Mouse (Mus musculus) left cerebral cortex, postnatal 36 days (tissue): ENCODE results near the gene Rxylt1. TPM values are rescaled to one million over a fixed set of nuclear protein-coding genes. Genes with fewer than 3 reads are reported as not detected.
A peak's percentile ranks its signal among the peaks of the same experiment; 100 is the strongest.

Source experiments
- DNase-seq, 2 experiments: peaks; one replicate each; pipeline ENCODE4 v3.0.0; 2021 to 2022; ENCODE audit warnings: low spot score in 2 of 2, mixed read lengths in 1 of 2
- intact Hi-C: fragments of 180-260 bp; cut with DNase I; formaldehyde crosslinking; loops from one replicate; pipeline ENCODE4 v1.15.1; 2025
- total RNA-seq, 2 experiments: library from RNA; stranded (reverse); gene quantifications; 2 replicates each; pipeline ENCODE4 v1.2.3; 2021

Rxylt1 gene
- 10 to 100 TPM; 40.9 to 46.5 TPM for total RNA-seq

- intact Hi-C loops: loop anchor here (10.0 kb wide), 1 partner anchor 578 kb away; the partner anchor contains the start of gene Ppm1h
- DNase-seq: peak; percentile 90 to 92
Measured at GRCm38 (mm10) chr10:122096980-122097844, at the start of gene Rxylt1. Gene Rxylt1, minus strand, starts transcription at chr10:122097371.

- intact Hi-C loops: no loop called here
Measured at GRCm38 (mm10) chr10:122121290-122121970, 24.3 kb upstream of the Rxylt1 start.

GRCm38 (mm10) chr10:122120500-122121289 lies 23.5 kb upstream of the Rxylt1 start:
- no peak for DNase-seq
- intact Hi-C loops: no loop called here

More at GRCm38 (mm10) chr10:122121290-122121970, 24.3 kb upstream of the Rxylt1 start:
- no peak for DNase-seq

- intact Hi-C loops: no loop called here
- DNase-seq: no peak
Measured at GRCm38 (mm10) chr10:122119451-122119850, 22.3 kb upstream of the Rxylt1 start.

GRCm38 (mm10) chr10:122116636-122117035 lies 19.5 kb upstream of the Rxylt1 start:
- no peak for DNase-seq
- intact Hi-C loops: no loop called here

- intact Hi-C loops: loop anchor here (5.0 kb wide), 2 partner anchors 341 to 436 kb away; partner anchors contain the start of gene Avpr1a
- no peak for DNase-seq
Measured at GRCm38 (mm10) chr10:122106633-122107028, 9.5 kb upstream of the Rxylt1 start.

- DNase-seq: no peak
- intact Hi-C loops: loop anchor here (5.0 kb wide), 2 partner anchors 341 to 436 kb away; partner anchors contain the start of gene Avpr1a
Measured at GRCm38 (mm10) chr10:122105889-122106632, 8.9 kb upstream of the Rxylt1 start.

GRCm38 (mm10) chr10:122105407-122105806 lies 8.2 kb upstream of the Rxylt1 start:
- peak; percentile 39 to 48 for DNase-seq
- intact Hi-C loops: loop anchor here (5.0 kb wide), 2 partner anchors 342 to 437 kb away; partner anchors contain the start of gene Avpr1a

GRCm38 (mm10) chr10:122102675-122103074 lies 5.5 kb upstream of the Rxylt1 start:
- intact Hi-C loops: loop anchor here (5.0 kb wide), 1 partner anchor 425 kb away; no protein-coding TSS in a partner anchor
- DNase-seq: no peak

- intact Hi-C loops: loop anchor here (10.0 kb wide), 1 partner anchor 578 kb away; the partner anchor contains the start of gene Ppm1h
Measured at GRCm38 (mm10) chr10:122096462-122096979, 650 bp downstream of the Rxylt1 start.

GRCm38 (mm10) chr10:122090472-122090871 lies 6.7 kb downstream of the Rxylt1 start:
- DNase-seq: no peak
- intact Hi-C loops: loop anchor here (10.0 kb wide), 1 partner anchor 584 kb away; the partner anchor contains the start of gene Ppm1h

More at GRCm38 (mm10) chr10:122096462-122096979, 650 bp downstream of the Rxylt1 start:
- DNase-seq: peak in 1 of 2 experiments; percentile 42

GRCm38 (mm10) chr10:122081352-122081751 lies 15.8 kb downstream of the Rxylt1 start:
- DNase-seq: no peak
- intact Hi-C loops: no loop called here

- no peak for DNase-seq
- intact Hi-C loops: no loop called here
Measured at GRCm38 (mm10) chr10:122069153-122069552, 28.0 kb downstream of the Rxylt1 start.

- DNase-seq: no peak
- intact Hi-C loops: no loop called here
Measured at GRCm38 (mm10) chr10:122055826-122056225, 41.3 kb downstream of the Rxylt1 start.

GRCm38 (mm10) chr10:122054535-122054934 lies 42.6 kb downstream of the Rxylt1 start:
- intact Hi-C loops: loop anchor here (5.0 kb wide), 4 partner anchors 282 to 412 kb away; partner anchors contain the start of gene D930020B18Rik
- DNase-seq: peak in 1 of 2 experiments; percentile 16

- DNase-seq: peak; percentile 73 to 84
- intact Hi-C loops: loop anchor here (5.0 kb wide), 4 partner anchors 280 to 410 kb away; partner anchors contain the start of gene D930020B18Rik
Measured at GRCm38 (mm10) chr10:122051831-122052230, 45.3 kb downstream of the Rxylt1 start.

GRCm38 (mm10) chr10:122047727-122048365 lies 49.3 kb downstream of the Rxylt1 start:
- intact Hi-C loops: loop anchor here (5.0 kb wide), 1 partner anchor 211 kb away; no protein-coding TSS in a partner anchor
- DNase-seq: peak; percentile 81
